Comparison of ENCODE assay signal across 16 mouse cellular contexts in genomic region chr3:145913263-145913662, GRCm38 (mm10).
"Had no signal": no experiment of that assay in that cellular context is flagged by ENCODE, and none has a peak within 500 bp of the region (broad histone marks: within the 10 kb centered on the region; RNA-seq: fewer than 3 reads in every experiment).

No protein-coding gene starts in this region.

- H3K27me3 ChIP-seq: limb, embryonic 12.5 days; neural tube, embryonic 13.5 days had no signal

- ATAC-seq: lung, postnatal 0 days; midbrain, embryonic 16.5 days had no signal

- H3K27ac ChIP-seq: limb, embryonic 12.5 days; liver, embryonic 14.5 days; midbrain, embryonic 10.5 days; neural tube, embryonic 13.5 days had no signal

- H3K4me1 ChIP-seq: midbrain, embryonic 10.5 days; neural tube, embryonic 13.5 days had no signal

- DNase-seq: kidney, adult 8-10 months; kidney, postnatal 25 days; layer of hippocampus, adult 9-11 months; liver; lung, adult 2 months; lung, postnatal 4 days; retina, postnatal 1 day; right cerebral cortex, postnatal 4 days; spleen, adult 18-20 months; thymus, postnatal 36 days had no signal

- H3K36me3 ChIP-seq: limb, embryonic 12.5 days; midbrain, embryonic 10.5 days; neural tube, embryonic 13.5 days had no signal

- H3K4me2 ChIP-seq: limb, embryonic 12.5 days; neural tube, embryonic 13.5 days had no signal

- H3K9ac ChIP-seq: limb, embryonic 12.5 days; liver, embryonic 14.5 days; neural tube, embryonic 13.5 days had no signal

- H3K4me3 ChIP-seq: limb, embryonic 12.5 days; midbrain, embryonic 10.5 days; neural tube, embryonic 13.5 days had no signal

- H3K9me3 ChIP-seq: midbrain, embryonic 10.5 days; neural tube, embryonic 13.5 days had no signal
